Mouse (Mus musculus) retina, embryonic 14.5 days (tissue): ENCODE results near the gene Spock1.

ENCODE experiments used
- DNase-seq: peaks from one replicate; pipeline ENCODE4 v3.0.0-alpha.2; 2015; ENCODE audit warnings: low spot score

Gene Spock1

GRCm38 (mm10) chr13:57806301-57806700, 101.8 kb downstream of the Spock1 start:
- DNase-seq, result no peak

GRCm38 (mm10) chr13:57798633-57799032, 109.5 kb downstream of the Spock1 start:
- no peak for DNase-seq

- no peak for DNase-seq
These were observed 111.0 kb downstream of the Spock1 start for GRCm38 (mm10) chr13:57796951-57797692.

GRCm38 (mm10) chr13:57793643-57794240, 114.4 kb downstream of the Spock1 start:
- no peak for DNase-seq

GRCm38 (mm10) chr13:57789796-57790195, 118.3 kb downstream of the Spock1 start:
- peak; percentile 55 for DNase-seq

- DNase-seq, result no peak
These were observed 119.8 kb downstream of the Spock1 start for GRCm38 (mm10) chr13:57788299-57788698.

GRCm38 (mm10) chr13:57786278-57786677, 121.9 kb downstream of the Spock1 start:
- DNase-seq, result no peak

GRCm38 (mm10) chr13:57782975-57783374, 125.2 kb downstream of the Spock1 start:
- no peak for DNase-seq

- DNase-seq, result peak; percentile 84
These were observed 126.0 kb downstream of the Spock1 start for GRCm38 (mm10) chr13:57782107-57782561.

GRCm38 (mm10) chr13:57779146-57779545, 129.0 kb downstream of the Spock1 start:
- DNase-seq, result no peak

- no peak for DNase-seq
These were observed 129.6 kb downstream of the Spock1 start for GRCm38 (mm10) chr13:57778524-57778923.

- peak; percentile 51 for DNase-seq
These were observed 136.1 kb downstream of the Spock1 start for GRCm38 (mm10) chr13:57771998-57772397.

- DNase-seq, result no peak
These were observed 141.4 kb downstream of the Spock1 start for GRCm38 (mm10) chr13:57766721-57767120.

GRCm38 (mm10) chr13:57761122-57761521, 147.0 kb downstream of the Spock1 start:
- no peak for DNase-seq

- no peak for DNase-seq
These were observed 147.5 kb downstream of the Spock1 start for GRCm38 (mm10) chr13:57760618-57761017.

- no peak for DNase-seq
These were observed 151.8 kb downstream of the Spock1 start for GRCm38 (mm10) chr13:57756316-57756715.

- no peak for DNase-seq
These were observed 157.3 kb downstream of the Spock1 start for GRCm38 (mm10) chr13:57750831-57751230.

GRCm38 (mm10) chr13:57744667-57745066, 163.5 kb downstream of the Spock1 start:
- DNase-seq, result no peak

GRCm38 (mm10) chr13:57741186-57741585, 166.9 kb downstream of the Spock1 start:
- DNase-seq, result no peak

- DNase-seq, result no peak
These were observed 167.7 kb downstream of the Spock1 start for GRCm38 (mm10) chr13:57740473-57740872.

GRCm38 (mm10) chr13:57736060-57736459, 172.1 kb downstream of the Spock1 start:
- no peak for DNase-seq

GRCm38 (mm10) chr13:57734549-57734948, 173.6 kb downstream of the Spock1 start:
- no peak for DNase-seq

- DNase-seq, result no peak
These were observed 174.6 kb downstream of the Spock1 start for GRCm38 (mm10) chr13:57733521-57733920.

- DNase-seq, result no peak
These were observed 175.9 kb downstream of the Spock1 start for GRCm38 (mm10) chr13:57732251-57732650.
